Mouse (Mus musculus): Measurements from ENCODE around the gene Tnpo2. TPM values are rescaled to one million over a fixed set of nuclear protein-coding genes. Genes with fewer than 3 reads are reported as not detected.
"Not testable (repeated sequence)": the region's sequence is repeated elsewhere in the genome, so short reads cannot be mapped to it uniquely, and the experiment has no call there.

The Tnpo2 gene
- polyA plus RNA-seq, 1 experiment from 2014 or later, result 15.2 TPM

DNA sequence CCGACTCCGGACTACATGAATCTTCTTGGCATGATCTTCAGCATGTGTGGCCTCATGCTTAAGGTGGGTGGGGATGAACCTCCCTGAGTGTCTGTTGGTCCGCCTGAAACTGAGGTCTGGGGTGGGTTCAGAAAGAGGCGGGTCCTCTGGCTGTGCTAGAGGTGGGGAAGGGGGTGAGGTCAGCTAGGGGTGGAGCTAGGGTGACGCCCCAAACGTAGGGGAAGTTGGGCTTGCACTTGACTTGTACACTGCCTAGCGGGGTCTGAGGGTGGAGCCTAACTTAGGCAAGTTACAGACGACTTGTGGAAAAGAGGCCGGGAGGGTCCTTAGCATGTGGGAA is 44.5 kb downstream of the Tnpo2 start, which contains the start of gene Wdr83:
TSS of gene Wdr83 (minus strand) at position 91 of the 340 bp plus-strand sequence.
- 3% methylated on average over 9 of the region's 9 CpGs for WGBS
- peak; percentile 48; the same call in 1 of the 2 replicates for ATAC-seq (ENCODE audit: insufficient number of reproducible peaks, insufficient read depth, low FRiP score, low read depth)
- peaks cover 16 to 32% of the 10 kb centered on the region in 2 experiments for H3K4me1 ChIP-seq (ENCODE audit: control insufficient read depth in 2 of 2, insufficient read depth in 2 of 2, low read length in 2 of 2)
- peak within 1 kb of the TSS; percentile 95 for H3K4me2 ChIP-seq (ENCODE audit: low read length)
- H3K4me3 ChIP-seq (ENCODE audit: control insufficient read depth in 1 of 2, insufficient read depth in 1 of 2, low read depth in 1 of 2, low read length in 2 of 2), result peak within 1 kb of the TSS; percentile 82 to 90
- no peaks in the 10 kb centered on the region for H3K9me3 ChIP-seq (ENCODE audit: control insufficient read depth, low read length)
- no peaks in the 10 kb centered on the region for H3K27me3 ChIP-seq (ENCODE audit: control insufficient read depth, insufficient read depth, low read length)
- H3K27ac ChIP-seq (replicated peaks in 1 of 2; ENCODE audit: control insufficient read depth in 1 of 2, insufficient read depth in 1 of 2, low read depth in 2 of 2, low read length in 2 of 2), result peak within 1 kb of the TSS; percentile 68 to 69
- peak within 1 kb of the TSS; percentile 94 for H3K9ac ChIP-seq (ENCODE audit: low read length)
- H3K36me3 ChIP-seq (ENCODE audit: control insufficient read depth, insufficient read depth, low read length), result peaks cover 36% of the 10 kb centered on the region

GRCm38 (mm10) chr8:85082169-85082568 is 45.5 kb downstream of the Tnpo2 start:
- not testable (repeated sequence) for H3K9ac ChIP-seq (ENCODE audit: low read length); H3K4me2 ChIP-seq (ENCODE audit: low read length); H3K9me3 ChIP-seq (ENCODE audit: control insufficient read depth, low read length); H3K27me3 ChIP-seq (ENCODE audit: control insufficient read depth, insufficient read depth, low read length); H3K4me3 ChIP-seq (ENCODE audit: control insufficient read depth in 1 of 2, insufficient read depth in 1 of 2, low read depth in 1 of 2, low read length in 2 of 2); ATAC-seq (ENCODE audit: insufficient number of reproducible peaks, insufficient read depth, low FRiP score, low read depth); H3K27ac ChIP-seq (replicated peaks in 1 of 2; ENCODE audit: control insufficient read depth in 1 of 2, insufficient read depth in 1 of 2, low read depth in 2 of 2, low read length in 2 of 2)
- H3K36me3 ChIP-seq (ENCODE audit: control insufficient read depth, insufficient read depth, low read length), result peaks cover 37% of the 10 kb centered on the region
- WGBS, result 83% methylated on average over 4 of the region's 4 CpGs
- peaks cover 16 to 32% of the 10 kb centered on the region in 2 experiments for H3K4me1 ChIP-seq (ENCODE audit: control insufficient read depth in 2 of 2, insufficient read depth in 2 of 2, low read length in 2 of 2)

GRCm38 (mm10) chr8:85083108-85083813 is 46.5 kb downstream of the Tnpo2 start, which contains the start of gene Man2b1:
Gene Man2b1 (plus strand): TSS chr8:85083270.
- H3K9me3 ChIP-seq (ENCODE audit: control insufficient read depth, low read length), result no peaks in the 10 kb centered on the region
- peaks cover 38% of the 10 kb centered on the region for H3K36me3 ChIP-seq (ENCODE audit: control insufficient read depth, insufficient read depth, low read length)
- H3K4me3 ChIP-seq (ENCODE audit: control insufficient read depth in 1 of 2, insufficient read depth in 1 of 2, low read depth in 1 of 2, low read length in 2 of 2), result peak within 1 kb of the TSS; percentile 62 to 93
- H3K27me3 ChIP-seq (ENCODE audit: control insufficient read depth, insufficient read depth, low read length), result no peaks in the 10 kb centered on the region
- no peak within 1 kb of the TSS; a peak in 1 of 4 replicates for H3K27ac ChIP-seq (replicated peaks in 1 of 2; ENCODE audit: control insufficient read depth in 1 of 2, insufficient read depth in 1 of 2, low read depth in 2 of 2, low read length in 2 of 2)
- peak; percentile 83 for ATAC-seq (ENCODE audit: insufficient number of reproducible peaks, insufficient read depth, low FRiP score, low read depth)
- peaks cover 16 to 32% of the 10 kb centered on the region in 2 experiments for H3K4me1 ChIP-seq (ENCODE audit: control insufficient read depth in 2 of 2, insufficient read depth in 2 of 2, low read length in 2 of 2)
- under 1% methylated on average over 30 of the region's 30 CpGs for WGBS
- H3K4me2 ChIP-seq (ENCODE audit: low read length), result peak within 1 kb of the TSS; percentile 94
- peak within 1 kb of the TSS; percentile 83 for H3K9ac ChIP-seq (ENCODE audit: low read length)

DNA sequence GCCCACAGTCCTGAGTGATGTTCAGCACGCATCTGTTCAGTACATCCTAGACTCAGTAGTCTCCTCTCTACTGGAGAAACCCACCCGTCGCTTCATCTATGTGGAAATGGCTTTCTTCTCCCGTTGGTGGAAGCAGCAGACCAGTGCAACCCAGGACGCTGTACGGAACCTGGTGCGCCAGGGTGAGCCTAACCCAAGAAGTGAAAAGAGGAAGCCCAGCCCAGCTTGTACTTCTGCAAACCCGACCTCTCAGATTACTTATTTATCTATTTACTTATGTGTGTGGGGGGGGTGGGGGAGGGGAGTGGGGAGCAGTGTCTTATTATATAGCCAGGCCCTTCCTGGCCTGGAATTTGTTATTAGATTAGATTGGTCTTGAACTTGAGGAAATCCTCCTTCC is 47.9 kb downstream of the Tnpo2 start:
- H3K9me3 ChIP-seq (ENCODE audit: control insufficient read depth, low read length), result no peaks in the 10 kb centered on the region
- no peak overlapping the region for H3K4me2 ChIP-seq (ENCODE audit: low read length)
- peaks cover 42% of the 10 kb centered on the region for H3K36me3 ChIP-seq (ENCODE audit: control insufficient read depth, insufficient read depth, low read length)
- 78% methylated on average over 8 of the region's 8 CpGs for WGBS
- ATAC-seq (ENCODE audit: insufficient number of reproducible peaks, insufficient read depth, low FRiP score, low read depth), result no peak
- H3K27ac ChIP-seq (replicated peaks in 1 of 2; ENCODE audit: control insufficient read depth in 1 of 2, insufficient read depth in 1 of 2, low read depth in 2 of 2, low read length in 2 of 2), result no peak overlapping the region
- H3K27me3 ChIP-seq (ENCODE audit: control insufficient read depth, insufficient read depth, low read length), result no peaks in the 10 kb centered on the region
- H3K4me3 ChIP-seq (ENCODE audit: control insufficient read depth in 1 of 2, insufficient read depth in 1 of 2, low read depth in 1 of 2, low read length in 2 of 2), result no peak overlapping the region
- no peak overlapping the region for H3K9ac ChIP-seq (ENCODE audit: low read length)
- H3K4me1 ChIP-seq (ENCODE audit: control insufficient read depth in 2 of 2, insufficient read depth in 2 of 2, low read length in 2 of 2), result peaks cover 16 to 24% of the 10 kb centered on the region in 2 experiments

DNA sequence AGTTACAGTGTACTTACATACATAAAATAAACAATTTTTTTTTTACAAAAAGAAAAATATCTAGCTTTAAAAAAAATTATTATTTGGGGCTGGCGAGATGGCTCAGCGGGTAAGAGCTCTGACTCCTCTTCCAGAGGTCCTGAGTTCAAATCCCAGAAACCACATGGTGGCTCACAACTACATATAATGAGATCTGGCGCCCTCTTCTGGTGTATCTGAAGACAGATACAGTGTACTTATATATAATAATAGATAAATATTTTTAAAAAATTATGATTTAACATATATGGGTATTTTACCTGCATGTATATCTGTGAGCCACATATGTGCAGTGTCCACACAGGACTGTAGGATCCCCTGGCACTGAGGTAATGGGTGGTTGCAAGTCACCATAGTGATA is 49.5 kb downstream of the Tnpo2 start:
- no peak overlapping the region for H3K4me3 ChIP-seq (ENCODE audit: control insufficient read depth in 1 of 2, insufficient read depth in 1 of 2, low read depth in 1 of 2, low read length in 2 of 2)
- no peaks in the 10 kb centered on the region for H3K27me3 ChIP-seq (ENCODE audit: control insufficient read depth, insufficient read depth, low read length)
- H3K4me2 ChIP-seq (ENCODE audit: low read length), result no peak overlapping the region
- no peak overlapping the region for H3K27ac ChIP-seq (replicated peaks in 1 of 2; ENCODE audit: control insufficient read depth in 1 of 2, insufficient read depth in 1 of 2, low read depth in 2 of 2, low read length in 2 of 2)
- no peak overlapping the region for H3K9ac ChIP-seq (ENCODE audit: low read length)
- no peaks in the 10 kb centered on the region for H3K9me3 ChIP-seq (ENCODE audit: control insufficient read depth, low read length)
- peaks cover 45% of the 10 kb centered on the region for H3K36me3 ChIP-seq (ENCODE audit: control insufficient read depth, insufficient read depth, low read length)
- ATAC-seq (ENCODE audit: insufficient number of reproducible peaks, insufficient read depth, low FRiP score, low read depth), result no peak
- peaks cover 13 to 21% of the 10 kb centered on the region in 2 experiments for H3K4me1 ChIP-seq (ENCODE audit: control insufficient read depth in 2 of 2, insufficient read depth in 2 of 2, low read length in 2 of 2)
- WGBS, result 77% methylated on average over 3 of the region's 3 CpGs

DNA sequence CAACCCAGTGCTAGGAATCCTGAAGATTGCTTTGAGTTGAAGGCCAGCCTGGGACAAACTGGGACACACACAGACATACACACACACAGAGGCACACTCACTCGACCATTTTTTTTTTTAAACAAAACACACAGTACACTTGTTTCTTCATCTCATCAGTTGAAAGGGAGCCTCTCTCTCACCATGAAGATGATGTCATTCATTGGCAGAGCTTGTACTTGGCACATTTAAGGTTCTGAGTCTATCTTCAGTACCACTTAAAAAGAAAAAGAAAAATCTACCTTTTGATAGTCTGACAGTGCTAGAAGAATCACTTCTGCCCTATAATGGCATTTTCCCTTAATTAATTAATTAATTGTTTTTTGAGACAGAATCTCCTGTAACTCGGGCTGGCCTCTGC is 52.1 kb downstream of the Tnpo2 start:
- Histone ChIP-seq H3K4me3 (ENCODE audit: control insufficient read depth in 1 of 2, insufficient read depth in 1 of 2, low read depth in 1 of 2, low read length in 2 of 2) (no peak overlapping the region), H3K27ac (replicated peaks in 1 of 2; ENCODE audit: control insufficient read depth in 1 of 2, insufficient read depth in 1 of 2, low read depth in 2 of 2, low read length in 2 of 2) (no peak overlapping the region), H3K27me3 (ENCODE audit: control insufficient read depth, insufficient read depth, low read length) (no peaks in the 10 kb centered on the region), H3K4me1 (ENCODE audit: control insufficient read depth in 2 of 2, insufficient read depth in 2 of 2, low read length in 2 of 2) (peaks cover 3 to 6% of the 10 kb centered on the region in 2 experiments; a peak in 2 of 4 replicates), H3K9me3 (ENCODE audit: control insufficient read depth, low read length) (no peaks in the 10 kb centered on the region), H3K9ac (ENCODE audit: low read length) (no peak overlapping the region), H3K36me3 (ENCODE audit: control insufficient read depth, insufficient read depth, low read length) (peaks cover 62% of the 10 kb centered on the region), H3K4me2 (ENCODE audit: low read length) (no peak overlapping the region)
- no peak for ATAC-seq (ENCODE audit: insufficient number of reproducible peaks, insufficient read depth, low FRiP score, low read depth)
- 74% methylated on average over 2 of the region's 2 CpGs for WGBS

DNA sequence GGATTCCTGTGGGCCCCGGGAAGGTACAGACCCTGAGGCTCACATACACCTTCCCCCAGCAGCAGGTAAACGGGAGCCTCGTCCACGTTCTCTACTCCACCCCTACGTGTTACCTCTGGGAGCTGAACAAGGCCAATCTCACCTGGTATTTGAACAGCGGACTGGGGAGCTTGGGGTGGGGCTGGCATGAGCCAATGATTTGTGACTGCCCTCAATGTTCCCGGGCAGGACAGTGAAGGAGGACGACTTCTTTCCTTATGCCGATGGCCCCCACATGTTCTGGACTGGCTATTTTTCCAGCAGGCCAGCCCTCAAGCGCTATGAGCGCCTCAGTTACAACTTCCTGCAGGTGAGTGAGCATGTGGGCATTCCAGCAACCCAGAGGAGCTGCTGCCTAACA is 54.1 kb downstream of the Tnpo2 start:
- WGBS, result 83% methylated on average over 11 of the region's 11 CpGs

More for the DNA sequence above, 54.1 kb downstream of the Tnpo2 start:
- Histone ChIP-seq H3K4me2 (ENCODE audit: low read length) (no peak overlapping the region), H3K27me3 (ENCODE audit: control insufficient read depth, insufficient read depth, low read length) (no peaks in the 10 kb centered on the region), H3K9me3 (ENCODE audit: control insufficient read depth, low read length) (no peaks in the 10 kb centered on the region), H3K4me3 (ENCODE audit: control insufficient read depth in 1 of 2, insufficient read depth in 1 of 2, low read depth in 1 of 2, low read length in 2 of 2) (no peak overlapping the region), H3K9ac (ENCODE audit: low read length) (no peak overlapping the region), H3K4me1 (ENCODE audit: control insufficient read depth in 2 of 2, insufficient read depth in 2 of 2, low read length in 2 of 2) (no peaks in the 10 kb centered on the region), H3K36me3 (ENCODE audit: control insufficient read depth, insufficient read depth, low read length) (peaks cover 72% of the 10 kb centered on the region), H3K27ac (replicated peaks in 1 of 2; ENCODE audit: control insufficient read depth in 1 of 2, insufficient read depth in 1 of 2, low read depth in 2 of 2, low read length in 2 of 2) (no peak overlapping the region)
- no peak for ATAC-seq (ENCODE audit: insufficient number of reproducible peaks, insufficient read depth, low FRiP score, low read depth)

Data from heart, embryonic 14.5 days (tissue).